Mouse (Mus musculus) adrenal gland, postnatal 25 days (tissue): Measurements from ENCODE around the gene Ptpn18. TPM values are rescaled to one million over a fixed set of nuclear protein-coding genes. Genes with fewer than 3 reads are reported as not detected.
"Not testable (repeated sequence)": the region's sequence is repeated elsewhere in the genome, so short reads cannot be mapped to it uniquely, and the experiment has no call there.

Experiments used
- DNase-seq: peaks from one replicate; pipeline ENCODE4 v3.0.0; 2021; ENCODE audit warnings: mixed read lengths
- long read RNA-seq: library from polyadenylated mRNA; stranded (forward); transcript quantifications from one replicate; pipeline ENCODE4 v2.0.0, GENCODE M21; 2021
- total RNA-seq: library from RNA; stranded (reverse); gene quantifications from 2 replicates; pipeline ENCODE4 v1.2.3, GENCODE M21; 2021

The Ptpn18 gene
- total RNA-seq, result 4.7 and 8.0 TPM in 2 replicates
- long read RNA-seq, partial matches to known transcripts, result 1 of 1 reads
- long read RNA-seq, other reads (novel, unspliced or antisense), result 0 of 1 reads

DNA sequence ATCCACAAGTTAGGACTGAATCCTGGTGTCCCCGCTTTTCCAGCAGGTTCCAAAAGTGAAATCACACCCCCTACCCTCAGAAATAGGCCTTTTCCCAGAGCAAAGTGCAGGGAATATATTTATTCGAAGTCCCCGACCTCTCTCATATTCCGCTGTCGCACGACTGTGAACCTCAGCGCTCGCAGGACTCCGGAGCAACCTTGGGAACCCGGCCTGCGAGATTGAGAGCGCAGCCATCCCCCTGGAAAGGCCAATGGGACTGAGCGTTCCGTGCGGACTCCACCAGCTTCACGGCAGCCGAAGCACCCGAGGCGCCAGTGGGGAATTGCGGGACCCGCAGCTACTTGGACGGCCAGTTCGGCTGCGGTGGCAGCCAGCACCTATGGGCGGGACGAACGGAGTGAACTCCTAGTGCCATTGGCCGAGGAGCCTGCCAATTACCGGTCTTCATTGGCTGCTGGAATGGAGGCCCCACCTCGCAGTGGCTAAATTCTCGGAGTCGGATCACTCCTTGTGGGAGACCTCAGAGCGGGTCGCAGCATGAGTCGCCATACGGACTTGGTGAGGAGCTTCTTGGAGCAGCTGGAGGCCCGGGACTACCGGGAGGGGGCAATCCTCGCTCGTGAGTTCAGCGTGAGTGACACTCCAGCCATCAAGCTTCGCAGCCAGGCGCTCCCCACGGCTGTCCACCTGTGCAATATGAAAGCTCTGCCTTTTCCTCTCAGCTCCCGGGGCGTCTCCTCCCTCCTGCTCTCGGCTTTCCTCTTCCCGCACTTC lies at the start of gene Ptpn18:
Gene Ptpn18 (plus strand): TSS at position 479 of the 777 bp plus-strand sequence.
- peak; percentile 92 for DNase-seq

DNA sequence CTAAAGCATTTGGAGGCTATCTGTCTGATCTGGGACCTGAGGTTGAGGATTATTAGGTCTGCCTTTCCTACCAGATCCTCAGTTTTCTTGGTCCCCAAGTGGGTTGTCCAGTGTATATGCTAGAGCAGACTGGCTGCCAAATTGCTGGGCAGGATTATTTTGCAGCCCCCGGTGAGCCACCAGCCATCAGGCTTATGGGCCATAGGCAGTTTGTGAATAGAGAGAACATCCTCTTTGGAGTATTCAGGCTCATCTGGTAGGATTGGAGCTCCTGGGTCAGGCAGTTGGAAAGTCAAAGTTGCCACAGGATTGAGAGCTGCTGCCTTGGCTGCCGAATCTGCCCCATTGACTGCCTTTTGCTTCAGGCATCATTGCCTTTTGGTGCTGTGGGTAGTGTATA lies 31.1 kb upstream of the Ptpn18 start:
- no peak for DNase-seq

DNA sequence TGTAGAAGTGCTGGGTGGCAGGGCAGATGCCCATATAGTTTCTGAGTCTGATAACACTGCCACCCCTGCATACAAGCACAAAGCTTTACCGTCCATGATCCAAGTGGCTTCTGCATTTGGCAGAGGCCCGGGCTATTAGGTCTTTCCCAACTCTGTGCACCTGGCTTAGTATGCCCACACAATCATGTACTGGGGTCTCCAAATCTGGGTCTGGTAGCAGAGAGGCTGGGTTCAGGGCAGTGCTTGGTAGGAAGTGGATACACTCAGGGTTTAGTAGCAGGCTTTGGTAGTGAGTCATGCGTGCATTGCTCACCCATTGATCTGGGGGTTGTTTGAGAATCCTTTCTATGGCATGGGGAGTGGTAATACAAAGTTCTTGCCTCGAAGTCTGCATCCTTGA lies 30.3 kb upstream of the Ptpn18 start:
- DNase-seq, result no peak

DNA sequence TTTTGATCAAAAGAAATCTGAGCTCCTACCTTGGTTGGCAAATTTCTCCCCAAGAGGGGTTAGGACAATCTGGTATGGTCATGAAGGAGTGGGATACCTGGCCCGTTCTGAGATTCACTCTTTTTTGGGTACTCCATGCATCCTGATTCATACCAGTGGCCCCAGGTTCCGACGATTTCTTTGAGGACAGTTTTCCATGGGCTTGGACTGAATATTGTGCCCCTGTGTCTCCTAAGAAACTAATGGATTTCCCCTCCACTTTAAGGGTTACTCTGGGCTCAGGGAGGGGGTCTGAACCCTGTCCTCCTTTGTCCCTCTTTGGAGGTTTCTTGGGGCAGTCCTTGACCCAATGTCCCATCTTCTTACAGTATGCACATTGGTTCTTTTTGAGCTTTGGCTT lies 28.6 kb upstream of the Ptpn18 start:
- DNase-seq, result no peak

- DNase-seq, result no peak
Measured at GRCm38 (mm10) chr1:34431431-34431830, 28.1 kb upstream of the Ptpn18 start.

DNA sequence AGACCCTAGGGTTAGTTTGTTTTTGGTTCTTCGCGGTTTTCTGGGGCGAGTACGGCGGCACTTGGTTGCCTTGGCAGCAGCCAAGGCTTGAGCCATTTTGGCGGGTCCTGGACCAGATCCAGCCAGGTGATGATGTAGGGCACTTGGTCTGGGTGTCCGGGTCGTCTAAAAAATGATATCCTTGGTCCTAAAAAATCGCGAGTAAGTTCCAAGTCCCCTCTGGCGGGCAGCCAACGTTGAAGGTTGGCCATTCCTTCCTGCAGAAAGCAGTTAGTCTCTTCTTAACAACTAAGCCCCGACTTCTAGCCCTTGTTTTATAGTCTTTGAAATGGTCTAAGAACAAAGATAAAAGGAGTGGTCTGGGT lies 27.2 kb upstream of the Ptpn18 start:
- peak; percentile 58 for DNase-seq

DNA sequence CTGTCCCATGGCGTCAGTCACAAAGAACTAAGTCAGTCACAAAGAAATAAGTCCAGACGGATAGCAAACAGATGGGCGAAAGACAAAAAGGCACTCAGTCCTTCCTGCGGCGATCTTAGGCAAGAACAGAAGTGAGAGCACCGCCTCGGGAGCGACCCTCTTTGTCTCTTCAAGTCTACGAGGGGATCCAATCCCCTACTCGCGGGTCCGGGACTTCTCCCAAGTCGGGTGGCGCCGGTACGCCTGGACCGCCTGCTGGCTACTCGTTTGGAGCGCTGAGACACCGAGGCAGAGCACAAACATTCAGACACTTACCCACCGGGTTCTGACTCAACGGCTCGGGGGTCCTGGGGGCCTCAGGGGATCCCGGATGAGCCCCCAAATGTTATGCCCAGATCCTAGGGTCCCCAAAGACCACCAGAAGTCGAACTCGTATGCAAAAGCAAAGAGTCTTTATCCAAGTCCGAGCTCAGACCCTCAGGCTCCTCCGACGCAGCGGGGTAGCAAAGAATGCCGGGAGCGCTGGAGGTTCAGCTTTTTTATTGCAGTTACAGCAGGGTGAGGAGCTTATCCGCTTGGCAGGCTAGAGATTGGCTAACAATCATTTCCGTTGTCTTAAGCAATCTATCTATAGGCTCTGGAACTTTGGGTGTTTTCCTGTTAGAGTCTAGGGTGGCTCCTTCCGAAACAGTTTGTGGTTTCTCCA lies 26.6 kb upstream of the Ptpn18 start:
- peak; percentile 27 for DNase-seq

GRCm38 (mm10) chr1:34433891-34434521 lies 25.6 kb upstream of the Ptpn18 start:
- DNase-seq, result no peak

- peak; percentile 86 for DNase-seq
Measured at GRCm38 (mm10) chr1:34434660-34435160, 24.9 kb upstream of the Ptpn18 start.

DNA sequence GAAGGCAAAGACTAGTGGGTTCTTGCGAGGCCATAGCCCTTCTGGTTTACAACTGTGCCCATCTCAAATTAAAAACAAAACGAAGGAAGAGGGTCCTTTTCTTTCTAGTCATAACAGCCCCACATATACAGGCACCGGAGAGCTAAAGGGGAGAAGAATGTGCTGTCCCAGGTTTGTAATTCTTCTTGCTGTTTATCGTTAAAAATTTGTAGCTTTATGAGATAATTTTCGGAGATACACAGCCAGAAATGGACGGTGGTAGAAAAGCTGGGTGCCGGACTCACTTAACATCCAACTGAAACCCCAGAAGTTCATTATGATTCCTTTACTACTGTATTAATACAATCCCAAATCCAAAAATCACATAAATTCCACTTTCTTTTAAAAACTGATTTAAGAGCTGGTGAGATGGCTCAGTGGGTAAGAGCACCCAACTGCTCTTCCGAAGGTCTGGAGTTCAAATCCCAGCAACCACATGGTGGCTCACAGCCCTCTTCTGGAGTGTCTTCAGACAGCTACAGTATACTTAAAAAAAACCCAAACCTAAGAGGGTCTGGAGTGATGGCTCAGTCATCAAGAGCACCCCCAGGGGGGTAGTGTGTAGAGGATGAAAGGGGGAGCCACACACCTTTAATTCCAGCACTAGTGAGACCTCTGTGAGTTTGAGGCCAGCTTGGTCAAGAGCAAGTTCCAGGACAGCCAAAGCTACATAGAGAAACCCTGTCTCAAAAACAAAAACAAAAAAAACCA lies 24.0 kb upstream of the Ptpn18 start:
- DNase-seq, result no peak

DNA sequence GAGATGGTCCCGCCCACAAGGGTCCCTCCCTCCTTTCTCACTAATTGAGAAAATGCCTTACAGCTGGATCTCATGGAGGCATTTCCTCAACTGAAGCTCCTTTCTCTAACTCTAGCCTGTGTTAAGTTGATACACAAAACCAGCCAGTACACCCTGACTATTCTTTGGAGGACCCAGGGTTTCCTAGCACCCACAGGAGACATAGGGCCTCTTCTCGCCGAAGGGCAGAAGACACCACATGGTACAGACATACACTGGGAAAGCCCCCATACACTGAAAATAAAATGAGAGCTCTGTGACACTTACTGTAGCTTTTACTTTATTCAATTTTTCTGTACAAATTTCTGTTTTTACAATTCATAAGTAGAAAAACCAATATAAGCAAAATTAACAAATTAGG lies 23.2 kb upstream of the Ptpn18 start:
- DNase-seq, result no peak

DNA sequence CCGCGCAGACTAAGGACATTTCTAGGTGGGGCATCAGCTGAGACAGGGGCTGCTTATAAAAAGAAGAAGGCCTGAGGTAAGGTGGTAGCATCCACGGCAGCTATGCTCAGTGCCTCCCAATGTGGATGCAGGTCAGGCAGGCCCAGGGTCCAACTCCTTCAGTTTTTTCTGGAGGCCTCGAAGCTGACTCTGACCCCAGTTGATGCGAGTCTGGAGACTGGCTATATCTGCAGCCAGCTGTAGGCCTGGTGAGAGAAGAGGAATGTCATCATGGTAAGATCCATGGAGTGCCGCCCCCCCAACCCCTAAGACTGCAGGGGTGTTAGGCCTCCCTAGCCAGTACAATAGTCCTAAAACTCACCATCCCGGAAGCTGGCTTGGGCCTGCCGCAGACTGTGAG lies 22.2 kb upstream of the Ptpn18 start:
- not testable (repeated sequence) for DNase-seq

DNA sequence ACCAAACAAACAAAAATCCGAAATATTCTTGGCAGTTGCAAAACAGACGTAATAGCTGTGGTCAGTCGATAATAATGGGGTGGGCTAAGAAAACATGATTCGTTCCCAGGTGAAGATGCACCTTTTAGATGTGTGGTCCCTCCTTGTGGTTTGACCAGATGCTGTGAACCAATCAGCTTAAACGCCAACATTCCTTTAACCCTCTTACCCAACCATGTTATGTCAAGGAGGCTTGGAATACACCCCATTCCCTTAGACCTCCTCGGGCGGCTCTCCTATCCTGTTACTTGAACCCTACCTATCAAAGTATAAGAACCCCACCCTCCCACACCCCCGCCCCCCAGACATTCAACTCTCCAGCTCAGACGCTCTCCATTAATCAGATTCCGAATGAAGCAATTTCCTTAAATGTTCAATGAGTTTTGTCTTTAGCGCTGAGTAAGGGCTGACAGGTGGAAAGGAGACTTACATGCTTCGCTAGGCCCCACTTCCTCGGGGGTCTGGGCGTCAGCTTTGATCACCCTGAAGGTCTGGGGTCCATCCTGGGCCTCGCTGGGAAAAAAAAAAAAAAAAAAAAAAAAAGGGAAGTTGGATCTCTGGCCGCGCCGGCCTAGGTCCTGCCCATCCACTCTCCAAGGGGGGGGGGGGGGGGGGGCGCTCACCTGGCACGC lies 21.0 kb upstream of the Ptpn18 start:
- no peak for DNase-seq

- peak; percentile 91 for DNase-seq
Measured at GRCm38 (mm10) chr1:34439215-34439960, 20.2 kb upstream of the Ptpn18 start, which contains the start of the genes Ccdc115 and Imp4. Gene Ccdc115 (minus strand): TSS chr1:34439672. Gene Imp4 (plus strand): TSS chr1:34439851.

- DNase-seq, result no peak
Measured at GRCm38 (mm10) chr1:34439961-34440630, 19.5 kb upstream of the Ptpn18 start.

DNA sequence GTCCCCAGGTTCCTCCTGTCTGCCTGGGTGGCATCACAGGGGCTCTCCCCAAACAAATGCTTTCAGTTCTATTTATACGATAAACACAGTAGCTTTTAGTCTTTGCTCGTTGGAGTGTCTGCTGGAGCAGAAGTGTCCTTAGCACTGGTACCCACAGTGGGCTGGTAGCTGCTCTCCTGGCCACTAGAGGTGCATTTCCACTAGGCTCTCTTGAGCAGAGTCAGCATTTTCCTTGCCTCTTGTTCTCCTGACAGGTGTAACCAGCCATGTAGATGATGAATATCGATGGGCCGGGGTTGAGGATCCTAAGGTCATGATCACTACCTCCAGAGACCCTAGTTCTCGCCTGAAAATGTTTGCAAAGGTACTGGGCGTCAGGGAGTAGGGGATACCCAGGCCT lies 16.4 kb upstream of the Ptpn18 start:
- no peak for DNase-seq

GRCm38 (mm10) chr1:34458431-34458830 lies 1.1 kb upstream of the Ptpn18 start:
- DNase-seq, result no peak

DNA sequence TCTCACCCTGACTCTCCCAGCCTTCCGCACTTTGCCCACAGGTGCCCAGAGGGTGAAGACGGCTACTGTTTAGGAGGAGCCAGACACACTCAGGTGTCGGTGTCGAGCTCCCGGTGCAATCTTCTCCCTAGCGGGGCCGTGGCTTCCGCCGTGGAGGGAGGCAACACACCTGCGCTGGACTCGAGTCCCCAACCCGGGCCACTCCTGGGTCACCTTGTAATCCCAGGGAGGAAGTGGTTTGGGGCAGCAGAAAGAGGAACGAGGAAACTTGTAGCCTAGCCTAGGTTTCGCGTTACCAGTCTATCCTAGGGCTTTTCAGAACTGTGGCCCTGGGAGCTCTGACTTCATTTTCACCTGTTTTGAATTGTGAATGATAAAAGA lies 489 bp downstream of the Ptpn18 start:
- no peak for DNase-seq

- peak; percentile 63 for DNase-seq
Measured at GRCm38 (mm10) chr1:34462766-34463165, 3.2 kb downstream of the Ptpn18 start.

DNA sequence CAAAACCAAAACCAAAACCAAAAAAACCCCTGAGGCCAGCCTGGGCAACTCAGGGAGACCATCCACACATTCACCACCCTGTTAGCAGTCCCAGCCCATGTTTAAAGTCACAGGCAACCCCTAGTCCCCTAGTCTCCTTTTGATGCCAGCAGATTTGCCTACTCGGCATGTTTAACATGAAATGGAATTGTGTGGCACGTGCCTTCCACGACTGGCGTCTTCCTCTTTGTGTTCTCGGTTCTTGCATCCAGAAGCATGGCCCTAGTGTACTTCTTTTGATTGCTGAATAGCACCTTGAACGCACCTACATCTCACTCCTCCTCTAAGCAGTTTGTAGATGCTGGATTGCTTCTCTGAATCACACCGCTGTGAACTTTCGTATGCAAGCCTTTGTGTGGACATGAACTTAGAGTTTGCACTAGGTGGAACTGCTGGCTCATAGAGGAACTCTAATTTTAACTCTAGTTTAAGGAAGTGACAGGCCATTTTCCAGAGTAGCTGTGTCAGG lies 4.8 kb downstream of the Ptpn18 start:
- no peak for DNase-seq
